Mouse (Mus musculus) neural tube, embryonic 14.5 days (tissue): ENCODE measurements at regions not wholly inside any gene's neighbourhood (a gene's known extent, or its start where the extent isn't known, plus 50 kb on each side); places are given as distances from the start of the nearest gene placed in this dataset.
A peak's percentile ranks its signal among the peaks of the same experiment; 100 is the strongest.

ENCODE experiments used
- ATAC-seq: fragments of 200-750 bp; cut with Nextera tagmentation; 2 replicates; pipeline ENCODE4 v1.8.0; 2017; ENCODE audit warnings: low read depth, mild to moderate bottlenecking, moderate TSS enrichment, moderate library complexity
- H3K27ac ChIP-seq: fragments of 300-500 bp; sonication (generic); 2 replicates; pipeline ENCODE4 v1.5.1; 2014; ENCODE audit warnings: low read depth, mild to moderate bottlenecking, control low read depth, low read length, moderate library complexity, mixed read lengths
- H3K27me3 ChIP-seq: fragments of 300-500 bp; sonication (generic); 2 replicates; pipeline ENCODE4 v1.6.1; 2014; ENCODE audit warnings: low read length; ENCODE audit not compliant: control insufficient read depth, insufficient read depth
- H3K36me3 ChIP-seq: fragments of 300-500 bp; sonication (generic); 2 replicates; pipeline ENCODE4 v1.6.1; 2014; ENCODE audit warnings: low read length, mixed read lengths; ENCODE audit not compliant: control insufficient read depth, insufficient read depth
- H3K4me1 ChIP-seq: fragments of 300-500 bp; sonication (generic); 2 replicates; pipeline ENCODE4 v1.6.1; 2014; ENCODE audit warnings: low read length; ENCODE audit not compliant: control insufficient read depth, insufficient read depth
- H3K4me2 ChIP-seq: fragments of 300-500 bp; sonication (generic); 2 replicates; pipeline ENCODE4 v1.6.1; 2014; ENCODE audit warnings: mild to moderate bottlenecking, low read depth, low read length, control low read depth
- H3K4me3 ChIP-seq: fragments of 300-500 bp; sonication (generic); 2 replicates; pipeline ENCODE4 v1.5.1; 2014; ENCODE audit warnings: low read depth, low read length, control low read depth, mixed read lengths
- H3K9ac ChIP-seq: fragments of 300-500 bp; sonication (generic); replicated peaks from 2 replicates; pipeline ENCODE4 v1.6.1; 2014; ENCODE audit warnings: low read depth, mild to moderate bottlenecking, control low read depth, low read length, mixed read lengths
- H3K9me3 ChIP-seq: fragments of 300-500 bp; sonication (generic); 2 replicates; pipeline ENCODE4 v1.6.1; 2016; ENCODE audit warnings: low read length; ENCODE audit not compliant: control insufficient read depth
- WGBS: fragments of 180-500 bp; shearing (Covaris S2); extraction: QIAGEN DNeasy Blood & Tissue Kit; methylation state at CpG from one replicate; pipeline ENCODE4 v1.1.7; 2014; 5-methylcytosine and 5-hydroxymethylcytosine counted together

DNA sequence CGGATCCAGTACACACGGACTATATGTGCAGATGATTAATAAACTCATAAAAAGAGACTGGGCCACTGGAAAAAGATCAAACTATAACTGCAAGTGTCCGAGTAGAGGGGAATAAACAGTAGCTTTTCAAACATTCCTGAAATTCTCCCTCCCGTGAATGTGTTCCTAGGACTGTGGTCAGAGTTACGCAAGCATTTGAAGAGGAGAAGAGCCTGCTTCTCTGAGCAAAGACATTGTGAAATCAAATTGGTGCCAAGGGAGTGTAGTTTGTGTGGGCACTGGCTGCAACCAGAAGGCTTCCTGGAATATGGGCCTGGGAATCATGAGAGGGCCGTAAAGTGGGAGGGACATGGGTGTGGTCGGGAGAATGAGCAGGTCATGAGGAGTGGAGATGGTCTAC lies 78.3 kb upstream of the Stx18 start:
- Histone ChIP-seq H3K4me3 (no peak overlapping the region), H3K36me3 (no peaks in the 10 kb centered on the region), H3K4me2 (no peak overlapping the region), H3K27me3 (0 out of 2 replicates have a peak, but pooled peaks cover 2% of the 10 kb centered on the region), H3K27ac (no peak overlapping the region), H3K9ac (no peak overlapping the region), H3K9me3 (no peaks in the 10 kb centered on the region), H3K4me1 (no peaks in the 10 kb centered on the region)
- no peak for ATAC-seq
- WGBS, result 83% methylated on average over 7 of the region's 7 CpGs

DNA sequence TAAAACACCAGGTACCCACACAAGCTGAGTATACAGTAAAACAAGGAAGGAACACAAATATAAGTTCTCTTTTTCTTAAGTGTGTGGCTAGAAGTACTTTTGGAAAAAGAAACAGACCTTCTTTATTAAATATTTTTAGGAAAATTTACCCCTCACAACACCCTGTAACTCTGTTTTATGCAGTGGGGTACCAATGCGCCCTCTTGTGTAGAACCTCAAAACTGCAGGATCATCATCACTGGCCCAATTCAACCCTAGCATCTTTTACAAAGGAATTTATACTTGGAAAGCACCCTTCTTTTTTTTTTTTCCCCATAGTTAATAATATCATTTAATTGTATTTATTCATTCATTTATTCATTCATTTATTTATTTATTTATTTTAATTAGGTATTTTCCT lies 86.4 kb upstream of the Stx18 start:
- H3K4me3 ChIP-seq, result no peak overlapping the region
- no peaks in the 10 kb centered on the region for H3K4me1 ChIP-seq
- H3K4me2 ChIP-seq, result no peak overlapping the region
- no peaks in the 10 kb centered on the region for H3K36me3 ChIP-seq
- no peaks in the 10 kb centered on the region for H3K9me3 ChIP-seq
- 3% methylated on average over 1 of the region's 1 CpGs for WGBS
- no peak for ATAC-seq
- H3K27me3 ChIP-seq, result no peaks in the 10 kb centered on the region; the same call in 1 of the 2 replicates
- no peak overlapping the region for H3K27ac ChIP-seq
- no peak overlapping the region for H3K9ac ChIP-seq

- 76% methylated on average over 2 of the region's 2 CpGs for WGBS
- H3K36me3 ChIP-seq, result no peaks in the 10 kb centered on the region
- no peaks in the 10 kb centered on the region for H3K9me3 ChIP-seq
- H3K27me3 ChIP-seq, result no peaks in the 10 kb centered on the region
- H3K4me2 ChIP-seq, result no peak overlapping the region
- H3K4me1 ChIP-seq, result no peaks in the 10 kb centered on the region
- H3K27ac ChIP-seq, result no peak overlapping the region
- no peak overlapping the region for H3K9ac ChIP-seq
- H3K4me3 ChIP-seq, result no peak overlapping the region
- ATAC-seq, result no peak
These were observed 105.8 kb upstream of the Stx18 start for GRCm38 (mm10) chr5:37932760-37933122.

DNA sequence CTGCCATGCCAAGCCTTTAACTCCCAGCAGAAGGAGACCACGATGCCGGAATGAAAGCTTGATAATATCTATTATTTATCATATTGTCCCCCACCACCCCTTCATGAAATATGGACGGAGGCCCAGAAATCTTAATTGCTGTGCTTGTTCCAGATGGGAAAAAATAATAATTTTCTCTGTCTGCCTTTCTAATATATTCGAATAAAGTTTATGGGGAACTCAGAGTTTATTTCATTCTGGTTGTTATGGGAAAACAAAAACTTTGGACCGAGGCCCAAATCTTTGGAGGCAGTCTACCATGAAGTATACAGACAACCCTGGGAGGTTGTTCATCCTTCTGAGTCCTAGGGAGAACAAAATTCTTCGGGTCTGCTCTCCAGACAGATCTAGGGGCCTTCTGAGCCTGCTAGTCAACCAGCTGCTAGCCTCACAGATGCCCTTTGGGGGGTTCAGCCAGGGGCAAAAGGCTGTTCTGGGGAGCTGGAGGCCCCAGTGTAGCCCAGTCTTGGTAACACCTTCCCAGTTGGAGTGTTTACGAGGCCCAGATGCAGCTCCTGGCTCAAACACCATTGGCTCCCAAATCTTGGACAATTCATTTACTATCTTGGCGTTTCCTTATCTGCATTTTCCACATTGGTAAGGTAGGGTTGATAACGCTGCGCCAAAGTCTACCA lies 106.3 kb upstream of the Stx18 start:
- 76% methylated on average over 10 of the region's 10 CpGs for WGBS
- H3K36me3 ChIP-seq, result no peaks in the 10 kb centered on the region
- H3K4me2 ChIP-seq, result no peak overlapping the region
- no peak for ATAC-seq
- H3K4me1 ChIP-seq, result no peaks in the 10 kb centered on the region
- no peaks in the 10 kb centered on the region for H3K27me3 ChIP-seq
- H3K27ac ChIP-seq, result no peak overlapping the region
- no peak overlapping the region for H3K4me3 ChIP-seq
- no peaks in the 10 kb centered on the region for H3K9me3 ChIP-seq
- no peak overlapping the region for H3K9ac ChIP-seq

DNA sequence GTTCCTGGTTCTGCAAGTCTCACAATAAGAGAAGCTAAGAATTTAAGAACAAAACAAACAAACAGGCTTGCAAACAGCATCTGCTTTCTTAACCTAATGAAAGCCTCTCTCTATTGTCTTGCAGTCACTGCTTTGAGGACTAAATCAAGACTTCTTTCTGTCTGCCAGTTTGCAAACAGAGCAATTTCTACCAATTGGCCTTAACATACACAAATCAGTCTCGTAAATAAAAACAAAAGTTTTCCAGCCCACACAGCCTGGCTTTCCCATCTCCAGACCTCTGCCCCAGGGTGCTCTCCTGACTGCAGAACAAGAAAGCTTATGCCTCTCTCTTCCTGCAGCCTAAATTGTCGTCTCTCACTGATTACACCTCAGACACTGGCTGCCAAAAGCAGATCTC lies 96.1 kb upstream of the Msx1 start:
- no peak for ATAC-seq
- Histone ChIP-seq H3K9me3 (no peaks in the 10 kb centered on the region), H3K36me3 (no peaks in the 10 kb centered on the region), H3K4me2 (no peak overlapping the region), H3K4me3 (no peak overlapping the region), H3K27ac (no peak overlapping the region), H3K4me1 (no peaks in the 10 kb centered on the region), H3K27me3 (no peaks in the 10 kb centered on the region), H3K9ac (no peak overlapping the region)
- 5% methylated on average over 2 of the region's 2 CpGs for WGBS

DNA sequence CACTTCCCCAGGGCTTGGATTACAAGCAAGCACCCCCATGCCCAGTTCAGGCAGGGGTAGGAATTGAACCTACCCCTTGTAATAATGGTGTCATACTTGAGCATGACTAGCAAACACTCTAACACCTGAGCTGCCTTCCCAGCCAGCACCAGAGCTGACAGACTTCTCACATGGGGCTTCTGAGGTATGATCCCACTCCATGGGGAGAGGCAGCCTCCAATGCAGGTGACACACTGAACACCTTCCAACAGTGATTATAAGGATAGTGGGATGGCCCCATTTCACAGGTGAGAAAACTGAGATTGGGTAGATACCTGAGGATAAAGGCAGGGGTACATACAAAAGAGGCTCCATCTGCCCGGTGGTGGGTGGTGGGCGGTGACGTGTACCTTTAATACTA lies 94.7 kb upstream of the Msx1 start:
- Histone ChIP-seq H3K4me1 (no peaks in the 10 kb centered on the region), H3K4me2 (no peak overlapping the region), H3K9ac (no peak overlapping the region), H3K27me3 (no peaks in the 10 kb centered on the region), H3K27ac (no peak overlapping the region), H3K36me3 (no peaks in the 10 kb centered on the region), H3K4me3 (no peak overlapping the region), H3K9me3 (no peaks in the 10 kb centered on the region)
- 74% methylated on average over 3 of the region's 3 CpGs for WGBS
- no peak for ATAC-seq

DNA sequence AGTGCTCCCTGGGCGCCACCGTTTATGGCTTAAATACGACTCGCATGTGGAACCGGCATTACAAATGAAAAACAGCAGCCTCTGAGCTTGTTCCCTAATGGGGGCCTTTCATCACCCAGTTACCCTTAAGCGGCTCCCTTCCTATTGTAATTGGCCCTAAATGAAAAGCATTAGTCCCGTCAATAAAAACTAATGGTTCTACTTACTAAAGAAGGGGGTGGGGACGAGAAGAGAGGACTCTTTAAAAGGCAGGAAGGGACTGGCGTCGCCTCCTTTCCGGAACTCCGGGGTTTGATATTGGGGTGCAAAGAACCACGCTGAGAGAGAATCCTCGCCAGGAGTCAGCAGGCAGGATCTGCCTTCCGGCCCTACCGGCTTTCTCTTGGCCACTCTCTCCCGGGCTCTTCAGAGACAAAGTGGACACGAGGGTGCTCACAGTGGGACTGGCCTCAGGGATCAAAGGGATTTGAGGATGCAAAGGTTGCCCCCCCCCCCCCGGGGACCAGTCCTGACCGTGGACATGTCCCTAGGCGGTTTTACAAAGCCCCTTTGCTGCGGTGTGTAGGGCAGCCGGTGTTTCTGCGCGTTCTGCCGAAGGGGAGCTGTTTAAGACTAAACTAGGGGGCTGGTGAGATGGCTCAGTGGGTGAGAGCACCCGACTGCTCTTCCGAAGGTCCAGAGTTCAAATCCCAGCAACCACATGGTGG lies 93.8 kb upstream of the Msx1 start:
- 2% methylated on average over 28 of the region's 28 CpGs for WGBS
- Histone ChIP-seq H3K27ac (no peak overlapping the region), H3K4me3 (no peak overlapping the region), H3K4me1 (no peaks in the 10 kb centered on the region), H3K9ac (no peak overlapping the region), H3K27me3 (no peaks in the 10 kb centered on the region), H3K36me3 (no peaks in the 10 kb centered on the region), H3K9me3 (no peaks in the 10 kb centered on the region; the same call in 1 of the 2 replicates), H3K4me2 (peak overlapping the region; percentile 31; the same call in 1 of the 2 replicates)
- peak; percentile 57 for ATAC-seq

DNA sequence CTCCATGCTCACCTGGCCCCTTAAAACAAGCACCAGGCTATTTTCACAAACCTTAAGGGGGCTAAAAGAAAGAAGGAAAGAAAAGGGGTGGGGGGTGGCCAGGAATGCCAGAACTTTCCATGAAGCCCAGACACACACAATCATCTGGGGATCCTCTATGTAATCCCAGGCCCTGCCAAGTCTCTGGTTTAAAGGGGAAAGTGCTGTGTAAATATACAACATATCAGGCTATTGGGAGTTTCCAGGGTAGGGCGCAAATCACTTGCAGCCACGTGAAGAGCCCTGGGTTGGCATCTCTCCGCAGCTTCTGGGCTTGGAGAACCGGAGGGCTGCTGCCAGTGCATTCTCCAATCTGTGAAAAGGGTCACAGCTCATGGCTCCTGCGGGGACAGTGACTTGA lies 92.8 kb upstream of the Msx1 start:
- 7% methylated on average over 5 of the region's 5 CpGs for WGBS
- H3K27ac ChIP-seq, result no peak overlapping the region
- no peaks in the 10 kb centered on the region for H3K36me3 ChIP-seq
- H3K9ac ChIP-seq, result no peak overlapping the region
- ATAC-seq, result no peak
- H3K4me2 ChIP-seq, result no peak overlapping the region
- H3K4me3 ChIP-seq, result no peak overlapping the region
- no peaks in the 10 kb centered on the region for H3K4me1 ChIP-seq
- no peaks in the 10 kb centered on the region; the same call in 1 of the 2 replicates for H3K9me3 ChIP-seq
- H3K27me3 ChIP-seq, result no peaks in the 10 kb centered on the region

DNA sequence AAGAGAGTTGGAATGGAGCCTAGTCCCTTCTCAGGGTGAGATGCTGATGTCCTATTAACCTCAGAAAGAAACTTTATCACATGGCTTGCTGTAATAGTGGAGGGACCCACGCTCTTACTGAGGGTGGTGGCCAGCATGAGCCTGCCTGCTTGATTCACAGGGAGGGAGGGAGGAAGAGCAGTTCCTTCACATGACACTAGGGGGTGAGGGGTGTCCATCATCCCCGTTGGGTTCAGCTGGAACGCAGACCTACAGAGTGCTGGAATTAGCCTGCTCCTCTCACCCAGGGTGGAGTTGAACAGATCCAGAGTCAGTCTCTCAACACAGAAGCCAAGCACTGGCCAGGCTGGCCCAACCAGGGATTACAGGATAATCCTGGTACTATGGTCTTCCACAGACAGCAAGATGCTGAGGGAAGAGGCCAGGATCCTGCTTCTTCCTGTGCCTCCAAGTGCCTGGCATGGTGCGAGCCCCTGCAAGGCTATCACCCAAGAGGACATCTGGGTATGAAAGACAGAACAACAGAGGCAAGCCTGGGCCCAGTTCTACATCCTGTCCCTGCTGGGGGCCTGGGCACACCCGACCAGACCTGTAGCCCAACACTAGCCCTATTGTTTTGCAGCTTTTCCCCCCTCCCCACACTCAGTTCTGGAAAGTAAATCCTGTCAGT lies 80.4 kb upstream of the Msx1 start:
- Histone ChIP-seq H3K4me2 (no peak overlapping the region), H3K27ac (no peak overlapping the region), H3K36me3 (no peaks in the 10 kb centered on the region), H3K27me3 (peaks cover 15% of the 10 kb centered on the region), H3K9me3 (no peaks in the 10 kb centered on the region), H3K4me3 (no peak overlapping the region), H3K9ac (no peak overlapping the region), H3K4me1 (no peaks in the 10 kb centered on the region)
- 52% methylated on average over 5 of the region's 5 CpGs for WGBS
- no peak for ATAC-seq
